Mouse (Mus musculus) midbrain, embryonic 11.5 days (tissue): Measurements from ENCODE around the gene Srebf1. TPM values are rescaled to one million over a fixed set of nuclear protein-coding genes. Genes with fewer than 3 reads are reported as not detected.
A peak's percentile ranks its signal among the peaks of the same experiment; 100 is the strongest.

Experiments
- ATAC-seq: fragments of 200-750 bp; cut with Nextera tagmentation; 2 replicates; pipeline ENCODE4 v1.8.0; 2017; ENCODE audit warnings: moderate TSS enrichment, moderate library complexity; ENCODE audit not compliant: low FRiP score
- DNase-seq: peaks from one replicate; pipeline ENCODE4 v3.0.0; 2015; ENCODE audit warnings: low spot score; ENCODE audit errors: missing footprints
- H3K27ac ChIP-seq: fragments of 300-500 bp; sonication (generic); 2 replicates; pipeline ENCODE4 v1.5.1; 2014; ENCODE audit warnings: low read depth, low read length
- H3K27me3 ChIP-seq: fragments of 300-500 bp; sonication (generic); 2 replicates; pipeline ENCODE4 v1.6.1; 2014; ENCODE audit warnings: mild to moderate bottlenecking, low read length, moderate library complexity, mixed read lengths; ENCODE audit not compliant: control insufficient read depth, insufficient read depth
- H3K36me3 ChIP-seq: fragments of 300-500 bp; sonication (generic); 2 replicates; pipeline ENCODE4 v1.6.1; 2014; ENCODE audit warnings: mild to moderate bottlenecking, low read length, moderate library complexity, mixed read lengths; ENCODE audit not compliant: control insufficient read depth, insufficient read depth
- H3K4me1 ChIP-seq: fragments of 300-500 bp; sonication (generic); 2 replicates; pipeline ENCODE4 v1.6.1; 2014; ENCODE audit warnings: low read length; ENCODE audit not compliant: control insufficient read depth, insufficient read depth
- H3K4me2 ChIP-seq: fragments of 300-500 bp; sonication (generic); 2 replicates; pipeline ENCODE4 v1.6.1; 2014; ENCODE audit warnings: mild to moderate bottlenecking, moderate library complexity
- H3K4me3 ChIP-seq: fragments of 300-500 bp; sonication (generic); 2 replicates; pipeline ENCODE4 v1.5.1; 2014; ENCODE audit warnings: low read depth, low read length
- H3K9ac ChIP-seq: fragments of 300-500 bp; sonication (generic); 2 replicates; pipeline ENCODE4 v1.6.1; 2014; ENCODE audit warnings: low read length
- H3K9me3 ChIP-seq: fragments of 300-500 bp; sonication (generic); 2 replicates; pipeline ENCODE4 v1.6.1; 2016; ENCODE audit warnings: low read length; ENCODE audit not compliant: control insufficient read depth
- WGBS: fragments of 180-500 bp; shearing (Covaris S2); extraction: QIAGEN DNeasy Blood & Tissue Kit; methylation state at CpG from one replicate; pipeline ENCODE4 v1.1.7; 2014; 5-methylcytosine and 5-hydroxymethylcytosine counted together
- polyA plus RNA-seq: library from polyadenylated mRNA; unstranded; fragments of >200 nt; fragmentation: Nextera tagmentation; extraction: Ambion mirVana; gene quantifications from 2 replicates; pipeline ENCODE4 v1.2.1, GENCODE M21; 2014

The Srebf1 gene
- polyA plus RNA-seq, 1 experiment from 2014 or later: 41.1 TPM

DNA sequence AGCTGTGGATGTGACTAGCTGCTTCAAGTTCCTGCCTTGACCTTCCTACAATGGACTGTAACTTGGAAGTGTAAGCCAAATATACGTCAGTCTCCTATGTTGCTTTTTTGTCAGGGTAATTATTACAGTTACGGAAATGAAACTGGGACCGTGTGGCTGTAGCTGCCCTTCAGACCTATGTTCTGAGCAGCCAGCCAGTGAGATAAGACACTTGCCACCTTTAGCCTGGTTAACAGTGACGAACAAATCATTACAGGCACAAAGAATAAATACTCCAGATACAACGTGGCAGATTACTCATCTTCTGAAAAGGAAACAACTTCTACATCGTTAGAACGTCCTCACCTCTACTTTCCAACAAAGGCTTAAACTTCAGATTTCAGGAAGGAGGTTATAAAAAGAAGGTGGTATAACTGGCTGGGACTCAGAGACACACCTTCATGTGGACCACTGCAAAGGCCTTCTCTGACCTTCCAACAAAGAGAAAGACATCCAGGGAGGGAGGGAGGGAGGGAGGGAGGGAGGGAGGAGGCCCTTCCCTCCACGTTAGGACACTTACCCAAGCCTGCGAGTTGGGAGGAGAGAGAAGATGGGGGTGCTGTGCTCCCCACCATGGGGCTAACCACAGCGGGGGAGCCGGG, 22.2 kb upstream of the Srebf1 start:
- 69% methylated on average over 11 of the region's 11 CpGs for WGBS

DNA sequence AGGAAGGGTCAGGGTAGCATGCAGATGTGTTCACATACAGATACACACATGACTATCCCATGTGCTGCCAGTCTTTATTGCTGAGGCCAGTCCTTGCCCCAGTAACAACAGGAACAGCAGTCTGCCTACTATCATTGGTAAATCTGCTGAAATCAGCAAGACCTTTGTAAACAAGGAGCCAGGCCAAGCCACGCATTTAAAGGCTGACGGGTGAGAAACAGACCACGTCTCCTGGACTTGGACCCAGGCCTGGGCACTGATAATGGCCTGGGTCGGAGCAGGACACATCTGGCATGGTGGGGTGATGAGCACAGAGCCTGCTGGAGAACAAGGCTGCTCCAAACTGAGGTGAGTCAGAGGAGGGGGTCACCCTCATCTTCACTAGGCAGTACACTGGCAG, 18.1 kb upstream of the Srebf1 start:
- Histone ChIP-seq H3K4me2 (no peak overlapping the region), H3K27ac (no peak overlapping the region), H3K9me3 (no peaks in the 10 kb centered on the region), H3K4me3 (no peak overlapping the region), H3K9ac (no peak overlapping the region), H3K27me3 (no peaks in the 10 kb centered on the region), H3K36me3 (no peaks in the 10 kb centered on the region), H3K4me1 (no peaks in the 10 kb centered on the region)
- 86% methylated on average over 4 of the region's 4 CpGs for WGBS
- DNase-seq (no peak), ATAC-seq (no peak)

More for the DNA sequence above, 22.2 kb upstream of the Srebf1 start:
- Histone ChIP-seq H3K4me3 (no peak overlapping the region), H3K9me3 (no peaks in the 10 kb centered on the region), H3K36me3 (no peaks in the 10 kb centered on the region), H3K27ac (no peak overlapping the region), H3K9ac (no peak overlapping the region), H3K4me2 (no peak overlapping the region), H3K27me3 (no peaks in the 10 kb centered on the region), H3K4me1 (peaks cover 8% of the 10 kb centered on the region)
- ATAC-seq (no peak), DNase-seq (no peak)

DNA sequence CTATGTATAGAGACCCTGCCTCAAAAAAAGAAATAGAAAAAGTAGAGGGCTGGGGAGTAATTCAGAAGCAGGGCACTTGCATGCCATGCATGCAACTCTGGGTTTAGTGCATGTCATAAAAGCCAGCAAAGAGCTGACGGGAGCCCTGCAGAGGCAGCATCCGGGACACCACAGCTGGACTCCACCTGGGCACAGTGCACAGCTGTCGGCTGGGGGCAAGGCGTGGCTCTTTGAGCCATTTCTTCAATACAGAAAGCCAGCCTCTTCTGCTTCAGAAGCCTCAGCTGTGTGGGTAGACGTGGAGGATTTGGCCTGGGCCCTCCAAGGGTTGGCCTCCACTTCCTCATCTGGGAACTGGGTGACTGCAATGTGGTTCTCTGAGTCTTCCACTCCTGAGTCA, 13.0 kb upstream of the Srebf1 start:
- H3K27ac ChIP-seq: no peak overlapping the region
- H3K27me3 ChIP-seq: no peaks in the 10 kb centered on the region
- WGBS: 89% methylated on average over 5 of the region's 5 CpGs
- no peak for DNase-seq
- H3K36me3 ChIP-seq: no peaks in the 10 kb centered on the region
- no peak overlapping the region for H3K4me2 ChIP-seq
- no peaks in the 10 kb centered on the region; the same call in 1 of the 2 replicates for H3K4me1 ChIP-seq
- no peak overlapping the region for H3K4me3 ChIP-seq
- no peak overlapping the region for H3K9ac ChIP-seq
- H3K9me3 ChIP-seq: no peaks in the 10 kb centered on the region
- ATAC-seq: no peak

DNA sequence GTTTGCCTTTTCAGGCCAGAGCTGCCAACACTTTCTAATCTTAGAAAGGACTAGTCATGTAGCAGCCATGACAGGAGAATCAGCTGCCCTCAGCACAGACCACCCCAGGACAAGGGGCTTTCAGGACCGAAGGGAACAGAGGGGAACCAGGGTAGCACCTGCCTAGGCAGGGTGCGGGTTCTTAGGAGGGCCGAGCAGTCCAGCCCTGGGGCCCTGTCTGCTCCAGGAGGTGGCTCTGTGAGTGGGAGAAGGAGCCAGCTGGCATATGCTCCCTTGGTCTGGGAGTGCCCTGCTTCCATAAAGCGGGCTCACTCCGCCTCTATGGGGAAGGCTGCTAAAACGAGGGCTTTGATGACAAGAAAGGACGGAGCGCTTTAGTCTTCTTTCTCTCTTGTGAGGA, 10.9 kb upstream of the Srebf1 start:
- H3K4me1 ChIP-seq: no peaks in the 10 kb centered on the region; the same call in 1 of the 2 replicates
- DNase-seq (no peak), ATAC-seq (no peak)
- H3K4me3 ChIP-seq: no peak overlapping the region
- 72% methylated on average over 8 of the region's 8 CpGs for whole genome bisulfite sequencing
- H3K4me2 ChIP-seq: no peak overlapping the region
- no peak overlapping the region for H3K9ac ChIP-seq
- no peaks in the 10 kb centered on the region for H3K27me3 ChIP-seq
- no peak overlapping the region for H3K27ac ChIP-seq
- no peaks in the 10 kb centered on the region for H3K9me3 ChIP-seq
- H3K36me3 ChIP-seq: no peaks in the 10 kb centered on the region

DNA sequence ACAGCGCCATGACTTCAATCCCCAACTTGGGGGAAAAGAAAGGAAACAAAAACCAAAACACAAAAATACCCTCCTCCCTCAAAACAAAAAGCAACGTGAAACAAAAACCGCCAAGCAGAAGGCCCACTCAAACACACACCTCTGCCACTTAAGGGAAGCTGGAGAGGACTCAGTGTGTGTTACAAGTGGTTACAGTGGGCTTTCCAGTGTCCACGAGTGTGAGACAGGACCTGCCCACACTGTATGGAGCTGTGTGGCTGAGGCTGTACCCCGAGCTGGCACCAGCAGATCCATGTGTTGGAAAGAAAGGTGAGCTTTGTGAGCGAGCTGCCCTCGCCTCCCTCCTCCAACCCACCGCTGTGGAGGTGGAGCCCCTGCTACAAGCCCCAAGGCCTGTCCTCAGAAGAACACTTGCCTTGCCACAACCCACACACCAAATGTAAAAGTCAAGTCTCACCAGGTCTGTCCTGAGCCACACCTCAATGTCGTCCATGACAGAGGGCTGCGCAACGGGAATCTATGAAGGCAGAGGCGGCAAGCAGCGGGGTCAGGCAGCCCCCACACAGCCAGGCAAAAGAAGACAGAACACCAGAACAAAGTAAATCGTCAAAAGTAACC, 10.2 kb upstream of the Srebf1 start:
- Histone ChIP-seq H3K36me3 (no peaks in the 10 kb centered on the region), H3K4me2 (no peak overlapping the region), H3K4me3 (no peak overlapping the region), H3K27ac (no peak overlapping the region), H3K4me1 (no peaks in the 10 kb centered on the region; the same call in 1 of the 2 replicates), H3K27me3 (no peaks in the 10 kb centered on the region), H3K9me3 (no peaks in the 10 kb centered on the region), H3K9ac (no peak overlapping the region)
- DNase-seq (peak; percentile 79), ATAC-seq (no peak)
- WGBS: 77% methylated on average over 14 of the region's 14 CpGs

DNA sequence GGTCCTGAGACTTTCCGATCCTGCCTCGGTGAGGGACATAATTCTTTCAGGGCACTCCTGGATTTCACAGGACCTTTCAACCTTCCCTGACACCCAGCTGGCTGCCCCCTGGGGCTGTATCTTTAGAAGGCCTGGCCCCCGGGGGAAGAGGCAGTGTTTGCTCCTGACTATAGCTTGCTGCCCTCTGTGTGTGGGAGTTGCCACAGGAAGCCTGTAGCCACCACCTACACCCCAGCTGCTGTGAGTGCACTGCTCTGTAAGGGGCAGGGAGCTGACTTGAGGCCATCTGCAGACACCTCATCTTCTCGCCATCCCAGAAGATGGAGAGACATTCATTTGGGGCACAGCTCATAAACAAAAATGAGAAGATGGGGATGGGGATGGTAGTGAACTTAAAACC, 9.6 kb upstream of the Srebf1 start:
- H3K4me2 ChIP-seq: no peak overlapping the region
- no peak overlapping the region for H3K27ac ChIP-seq
- DNase-seq (peak; percentile 59), ATAC-seq (no peak)
- H3K9me3 ChIP-seq: no peaks in the 10 kb centered on the region
- WGBS: 39% methylated on average over 4 of the region's 4 CpGs
- no peak overlapping the region for H3K9ac ChIP-seq
- no peaks in the 10 kb centered on the region for H3K27me3 ChIP-seq
- no peaks in the 10 kb centered on the region for H3K36me3 ChIP-seq
- no peak overlapping the region for H3K4me3 ChIP-seq
- H3K4me1 ChIP-seq: no peaks in the 10 kb centered on the region; the same call in 1 of the 2 replicates

DNA sequence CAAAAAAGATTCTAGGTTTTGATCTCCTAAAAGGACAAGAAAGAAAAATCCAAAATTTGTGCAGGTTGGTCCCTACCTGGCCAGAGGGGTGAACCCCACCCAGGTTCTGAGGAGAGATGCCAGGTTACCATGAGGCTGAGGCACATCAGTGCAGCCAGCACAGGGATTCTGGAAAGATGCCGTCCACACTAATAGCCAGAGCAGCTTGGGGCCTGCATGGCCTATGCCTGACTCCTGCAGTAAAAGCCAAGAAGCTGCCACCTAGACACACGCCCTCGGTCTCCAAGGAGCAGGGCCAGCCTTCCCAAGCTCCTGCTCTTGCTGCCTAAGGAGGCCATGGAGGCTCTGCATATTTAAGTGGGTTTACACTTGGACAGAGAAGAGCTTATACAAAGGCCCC, 8.9 kb upstream of the Srebf1 start:
- H3K36me3 ChIP-seq: no peaks in the 10 kb centered on the region
- no peak overlapping the region for H3K4me2 ChIP-seq
- no peak overlapping the region for H3K9ac ChIP-seq
- H3K27me3 ChIP-seq: no peaks in the 10 kb centered on the region
- H3K4me3 ChIP-seq: no peak overlapping the region
- H3K27ac ChIP-seq: no peak overlapping the region
- WGBS: 57% methylated on average over 3 of the region's 3 CpGs
- no peaks in the 10 kb centered on the region; the same call in 1 of the 2 replicates for H3K4me1 ChIP-seq
- H3K9me3 ChIP-seq: no peaks in the 10 kb centered on the region
- no peak for DNase-seq
- ATAC-seq: no peak

DNA sequence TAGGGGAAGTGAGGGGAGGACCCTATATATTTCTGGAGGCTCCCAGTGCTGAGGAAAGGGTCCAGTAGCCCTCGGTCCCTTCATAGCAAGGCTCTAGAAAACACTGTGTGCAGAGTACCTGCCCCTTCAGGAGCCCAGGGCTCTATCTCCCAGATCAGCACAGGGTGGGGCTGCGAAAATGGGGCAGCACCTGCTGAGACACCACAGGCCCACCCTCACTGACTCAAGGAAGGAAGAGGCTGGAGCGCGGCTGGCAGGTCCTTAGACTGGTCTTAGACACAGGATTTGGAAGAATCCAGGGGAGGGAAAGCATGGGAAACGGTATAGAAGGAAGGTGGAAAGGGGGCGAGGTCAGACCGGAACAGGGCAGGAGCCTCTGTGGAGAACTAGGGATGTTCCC, 8.1 kb upstream of the Srebf1 start:
- 91% methylated on average over 7 of the region's 7 CpGs for WGBS
- Histone ChIP-seq H3K4me1 (no peaks in the 10 kb centered on the region; the same call in 1 of the 2 replicates), H3K9ac (no peak overlapping the region), H3K36me3 (no peaks in the 10 kb centered on the region), H3K27me3 (no peaks in the 10 kb centered on the region), H3K4me2 (no peak overlapping the region), H3K9me3 (no peaks in the 10 kb centered on the region), H3K27ac (no peak overlapping the region), H3K4me3 (no peak overlapping the region)
- ATAC-seq: no peak
- no peak for DNase-seq

DNA sequence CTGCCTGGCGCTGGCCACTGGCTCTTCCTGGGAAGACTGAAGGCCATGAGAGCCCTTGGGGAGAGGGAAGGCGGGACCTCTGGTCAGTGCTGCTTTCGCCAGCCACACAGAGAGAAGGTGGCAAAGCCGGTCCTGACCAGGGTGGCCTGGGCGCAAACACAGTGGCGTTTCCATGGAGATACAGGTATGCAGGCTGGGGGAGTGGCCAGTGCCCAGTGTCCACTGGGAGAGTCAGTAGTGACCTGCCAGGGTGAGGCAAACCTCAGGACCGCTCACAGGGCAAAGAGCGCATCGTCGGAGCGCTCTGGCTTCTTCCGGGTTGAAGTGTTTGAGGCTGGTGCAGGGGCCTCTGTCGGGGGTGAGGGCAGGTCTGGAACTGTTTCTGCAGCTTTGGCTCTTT, 7.4 kb upstream of the Srebf1 start:
- no peak overlapping the region for H3K4me3 ChIP-seq
- DNase-seq (no peak), ATAC-seq (no peak)
- H3K9me3 ChIP-seq: no peaks in the 10 kb centered on the region
- no peaks in the 10 kb centered on the region for H3K36me3 ChIP-seq
- no peak overlapping the region for H3K4me2 ChIP-seq
- no peaks in the 10 kb centered on the region for H3K27me3 ChIP-seq
- H3K9ac ChIP-seq: no peak overlapping the region
- H3K4me1 ChIP-seq: no peaks in the 10 kb centered on the region; the same call in 1 of the 2 replicates
- H3K27ac ChIP-seq: no peak overlapping the region
- WGBS: 83% methylated on average over 13 of the region's 13 CpGs
